Mouse (Mus musculus) megakaryocyte, embryonic 14.5 days (primary cell): ENCODE data around the gene Chd9.

Source experiments
- FLI1 ChIP-seq: IDR thresholded peaks from 2 replicates; pipeline ENCODE4 v1.6.1; 2012; ENCODE audit warnings: low read length, inconsistent platforms, mixed read lengths
- GATA1 ChIP-seq: IDR thresholded peaks from 3 replicates; pipeline ENCODE4 v1.6.1; 2012; ENCODE audit warnings: mixed read lengths, low read length, inconsistent platforms, borderline replicate concordance

GRCm38 (mm10) chr8:90906922-90907321, 78.8 kb downstream of the Chd9 start:
- TF ChIP-seq GATA1 (no peak), FLI1 (no peak)
